Mouse (Mus musculus) lung, embryonic 15.5 days (tissue): ENCODE measurements around the gene Mrps26. TPM values are rescaled to one million over a fixed set of nuclear protein-coding genes. Genes with fewer than 3 reads are reported as not detected.

ENCODE experiments used
- ATAC-seq: fragments of 200-750 bp; cut with Nextera tagmentation; 2 replicates; pipeline ENCODE4 v1.8.0; 2017; ENCODE audit warnings: moderate number of reproducible peaks, borderline replicate concordance; ENCODE audit not compliant: low FRiP score, low TSS enrichment; ENCODE audit errors: extremely low read depth
- H3K27ac ChIP-seq: fragments of 300-500 bp; sonication (generic); 2 replicates; pipeline ENCODE4 v1.5.1; 2015; ENCODE audit warnings: moderate library complexity, mild to moderate bottlenecking, inconsistent platforms
- H3K27me3 ChIP-seq: fragments of 300-500 bp; sonication (generic); 2 replicates; pipeline ENCODE4 v1.6.1; 2015; ENCODE audit warnings: inconsistent platforms
- H3K36me3 ChIP-seq: fragments of 300-500 bp; sonication (generic); 2 replicates; pipeline ENCODE4 v1.6.1; 2015; ENCODE audit warnings: inconsistent platforms
- H3K4me1 ChIP-seq: fragments of 300-500 bp; sonication (generic); 2 replicates; pipeline ENCODE4 v1.6.1; 2015; ENCODE audit warnings: inconsistent platforms
- H3K4me2 ChIP-seq: fragments of 300-500 bp; sonication (generic); 2 replicates; pipeline ENCODE4 v1.6.1; 2015; ENCODE audit warnings: inconsistent platforms, mild to moderate bottlenecking, moderate library complexity
- H3K4me3 ChIP-seq: fragments of 300-500 bp; sonication (generic); 2 replicates; pipeline ENCODE4 v1.5.1; 2015; ENCODE audit warnings: mild to moderate bottlenecking, inconsistent platforms
- H3K9ac ChIP-seq: fragments of 300-500 bp; sonication (generic); 2 replicates; pipeline ENCODE4 v1.6.1; 2015; ENCODE audit warnings: inconsistent platforms
- H3K9me3 ChIP-seq: fragments of 300-500 bp; sonication (generic); 2 replicates; pipeline ENCODE4 v1.6.1; 2016; ENCODE audit warnings: inconsistent platforms
- WGBS: fragments of 180-500 bp; shearing (Covaris S2); methylation state at CpG from one replicate; pipeline ENCODE4 v1.1.7; 2015; 5-methylcytosine and 5-hydroxymethylcytosine counted together
- polyA plus RNA-seq: library from polyadenylated mRNA; unstranded; fragments of >200 nt; fragmentation: Nextera tagmentation; extraction: Ambion mirVana; gene quantifications from 2 replicates; pipeline ENCODE4 v1.2.1, GENCODE M21; 2015

Mrps26 gene
- polyA plus RNA-seq, 1 experiment from 2014 or later, result 83.1 TPM

DNA sequence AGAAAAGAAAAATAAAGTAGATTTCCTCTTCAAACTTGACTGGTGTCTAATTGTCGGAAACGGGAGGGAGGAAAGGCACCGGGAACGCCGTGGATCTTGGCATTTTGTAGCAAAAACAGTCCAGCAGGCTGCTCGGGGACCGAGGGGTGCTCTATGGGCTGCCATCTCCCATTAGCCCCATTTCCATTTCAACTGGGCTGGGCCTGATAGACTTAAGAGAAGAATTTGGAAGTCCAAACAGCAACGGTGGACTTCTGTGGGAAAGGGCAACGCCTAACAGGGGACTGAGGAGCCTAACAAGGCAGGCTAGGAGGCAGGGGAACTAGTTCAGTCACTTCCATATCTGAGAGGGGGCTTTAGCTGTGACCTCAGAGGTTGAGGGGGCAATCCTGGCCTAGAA is 13.5 kb downstream of the Mrps26 start:
- no peak overlapping the region for H3K27ac ChIP-seq
- H3K4me1 ChIP-seq, result peaks cover 20% of the 10 kb centered on the region
- H3K4me2 ChIP-seq, result peak overlapping the region; percentile 54
- no peaks in the 10 kb centered on the region for H3K36me3 ChIP-seq
- peak overlapping the region; percentile 26 for H3K4me3 ChIP-seq
- 4% methylated on average over 9 of the region's 9 CpGs for WGBS
- no peaks in the 10 kb centered on the region for H3K9me3 ChIP-seq
- no peak overlapping the region for H3K9ac ChIP-seq
- peaks cover 84% of the 10 kb centered on the region for H3K27me3 ChIP-seq
- no peak for ATAC-seq

DNA sequence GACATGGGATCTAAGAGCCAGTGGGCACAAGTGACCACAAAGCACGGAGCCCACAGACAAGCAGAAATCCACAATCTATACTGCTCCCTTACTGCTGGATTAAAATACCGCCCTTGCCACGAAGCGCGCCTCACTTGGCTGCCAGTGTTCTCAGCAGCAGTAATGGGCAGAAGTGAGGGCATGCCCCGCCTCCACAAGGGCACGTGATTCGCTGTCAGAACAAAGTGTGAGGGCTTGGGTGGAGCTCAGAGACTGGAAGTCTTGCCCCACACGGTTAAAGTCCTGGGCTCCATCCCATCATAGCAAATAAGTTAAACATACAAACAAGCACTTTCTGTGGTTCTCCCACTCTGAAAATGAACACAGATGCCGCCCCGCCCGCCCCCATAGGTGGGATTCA is 14.1 kb downstream of the Mrps26 start:
- Histone ChIP-seq H3K4me1 (peaks cover 20% of the 10 kb centered on the region), H3K9ac (no peak overlapping the region), H3K4me3 (peak overlapping the region; percentile 7; the same call in 1 of the 2 replicates), H3K9me3 (no peaks in the 10 kb centered on the region), H3K27me3 (peaks cover 90% of the 10 kb centered on the region), H3K27ac (no peak overlapping the region), H3K4me2 (peak overlapping the region; percentile 26; the same call in 1 of the 2 replicates), H3K36me3 (no peaks in the 10 kb centered on the region)
- 3% methylated on average over 12 of the region's 12 CpGs for WGBS
- peak; percentile 10; the same call in 1 of the 2 replicates for ATAC-seq

DNA sequence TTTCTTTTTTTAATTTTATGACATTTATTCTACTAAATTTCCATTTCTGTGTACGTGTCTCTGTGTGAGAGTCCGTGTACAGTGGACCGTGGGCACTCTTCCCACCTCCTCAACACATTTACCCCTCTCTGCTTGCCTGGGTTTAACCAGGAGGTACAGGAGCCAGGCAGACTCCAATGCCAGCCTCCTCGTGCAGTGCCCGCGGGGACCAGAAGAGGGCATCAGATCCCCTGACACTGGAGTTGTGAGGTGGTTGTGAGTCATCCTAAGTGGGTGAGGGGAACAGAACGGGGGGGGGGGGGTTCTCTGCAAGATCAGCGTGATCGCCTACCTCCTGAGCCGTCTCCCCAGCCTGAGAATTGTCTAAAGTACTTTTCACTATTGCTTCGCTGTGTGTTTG is 14.6 kb downstream of the Mrps26 start:
- Histone ChIP-seq H3K4me3 (no peak overlapping the region), H3K9me3 (no peaks in the 10 kb centered on the region), H3K27ac (no peak overlapping the region), H3K4me2 (no peak overlapping the region), H3K36me3 (no peaks in the 10 kb centered on the region), H3K9ac (no peak overlapping the region), H3K27me3 (peaks cover 92% of the 10 kb centered on the region), H3K4me1 (peaks cover 20% of the 10 kb centered on the region)
- 11% methylated on average over 11 of the region's 11 CpGs for WGBS
- no peak for ATAC-seq

DNA sequence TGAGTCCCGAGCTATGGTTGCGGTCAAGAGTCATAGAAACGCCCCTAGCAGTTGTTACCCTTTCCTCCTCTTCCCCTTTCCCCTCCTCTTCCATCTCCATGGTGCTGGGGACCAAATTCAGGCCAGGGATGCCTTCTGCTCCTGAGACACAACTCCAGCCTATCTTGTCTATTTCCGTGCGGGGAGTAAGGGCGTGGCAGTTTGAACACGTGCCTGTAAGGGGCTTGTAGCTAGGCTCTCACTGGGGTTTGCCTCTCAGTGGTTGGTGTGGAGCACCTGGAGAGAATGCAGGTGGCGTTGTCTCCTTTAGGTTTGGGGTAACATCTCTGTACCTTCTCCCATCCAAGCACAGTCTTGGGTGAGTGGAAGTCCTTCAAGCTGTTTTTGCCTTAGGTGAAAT is 16.2 kb downstream of the Mrps26 start:
- no peaks in the 10 kb centered on the region for H3K36me3 ChIP-seq
- H3K27ac ChIP-seq, result no peak overlapping the region
- no peak overlapping the region for H3K9ac ChIP-seq
- H3K4me3 ChIP-seq, result no peak overlapping the region
- H3K4me1 ChIP-seq, result peaks cover 20% of the 10 kb centered on the region
- peaks cover 86% of the 10 kb centered on the region for H3K27me3 ChIP-seq
- WGBS, result 4% methylated on average over 8 of the region's 8 CpGs
- H3K9me3 ChIP-seq, result no peaks in the 10 kb centered on the region
- H3K4me2 ChIP-seq, result no peak overlapping the region
- ATAC-seq, result no peak

DNA sequence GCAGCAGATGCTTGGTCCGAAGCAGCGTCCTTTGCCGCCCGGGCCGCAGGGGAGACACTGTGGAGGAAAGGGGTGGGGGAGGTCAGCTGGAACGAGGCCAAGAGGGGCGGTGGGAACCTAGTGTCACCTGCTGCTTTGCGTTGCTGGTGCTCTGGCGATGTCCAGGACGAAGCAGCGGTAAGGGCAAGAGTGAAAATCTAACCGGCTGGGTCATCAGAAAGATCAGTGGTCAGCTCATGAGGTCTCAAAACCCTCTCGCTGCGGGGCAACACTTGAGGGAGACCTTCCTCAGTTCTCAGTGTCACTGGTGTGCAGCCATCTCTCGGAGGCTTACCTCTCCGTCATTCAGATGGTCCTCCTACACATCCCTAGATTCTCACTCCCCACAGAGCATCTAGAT is 17.7 kb downstream of the Mrps26 start:
- 2% methylated on average over 16 of the region's 16 CpGs for WGBS
- H3K4me1 ChIP-seq, result peaks cover 20% of the 10 kb centered on the region
- peak overlapping the region; percentile 32 for H3K4me3 ChIP-seq
- no peaks in the 10 kb centered on the region for H3K9me3 ChIP-seq
- no peaks in the 10 kb centered on the region for H3K36me3 ChIP-seq
- no peak overlapping the region for H3K9ac ChIP-seq
- peak overlapping the region; percentile 53 for H3K4me2 ChIP-seq
- no peak overlapping the region for H3K27ac ChIP-seq
- H3K27me3 ChIP-seq, result peaks cover 72% of the 10 kb centered on the region
- ATAC-seq, result no peak

DNA sequence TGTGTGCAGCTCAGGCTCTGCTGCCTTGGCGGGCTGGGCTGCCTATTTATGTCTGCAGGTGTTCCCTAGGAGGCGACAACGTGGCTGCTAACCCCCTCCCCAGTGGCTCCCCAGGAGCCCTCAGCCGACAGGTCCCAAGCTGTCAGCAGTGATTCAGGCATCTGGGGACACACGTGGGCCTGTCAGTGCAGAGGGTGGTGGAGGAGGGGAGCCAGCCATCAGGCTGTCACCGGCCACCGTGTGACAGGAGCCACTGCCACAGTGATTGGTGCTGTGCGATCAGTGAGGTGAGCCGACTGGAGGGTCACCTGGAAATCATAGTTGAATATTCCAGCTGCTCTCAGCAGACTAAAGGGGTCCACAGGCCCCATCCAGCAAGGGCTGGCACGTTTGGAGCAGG is 19.0 kb downstream of the Mrps26 start, which contains the start of gene Avp:
Gene Avp (minus strand): TSS at position 3 of the 400 bp plus-strand sequence.
- Histone ChIP-seq H3K4me3 (no peak within 1 kb of the TSS), H3K4me2 (no peak within 1 kb of the TSS), H3K9me3 (no peaks in the 10 kb centered on the region), H3K27me3 (peaks cover 58% of the 10 kb centered on the region), H3K4me1 (peaks cover 11% of the 10 kb centered on the region), H3K9ac (no peak within 1 kb of the TSS), H3K27ac (no peak within 1 kb of the TSS), H3K36me3 (no peaks in the 10 kb centered on the region)
- ATAC-seq, result no peak
- 30% methylated on average over 10 of the region's 10 CpGs for WGBS

DNA sequence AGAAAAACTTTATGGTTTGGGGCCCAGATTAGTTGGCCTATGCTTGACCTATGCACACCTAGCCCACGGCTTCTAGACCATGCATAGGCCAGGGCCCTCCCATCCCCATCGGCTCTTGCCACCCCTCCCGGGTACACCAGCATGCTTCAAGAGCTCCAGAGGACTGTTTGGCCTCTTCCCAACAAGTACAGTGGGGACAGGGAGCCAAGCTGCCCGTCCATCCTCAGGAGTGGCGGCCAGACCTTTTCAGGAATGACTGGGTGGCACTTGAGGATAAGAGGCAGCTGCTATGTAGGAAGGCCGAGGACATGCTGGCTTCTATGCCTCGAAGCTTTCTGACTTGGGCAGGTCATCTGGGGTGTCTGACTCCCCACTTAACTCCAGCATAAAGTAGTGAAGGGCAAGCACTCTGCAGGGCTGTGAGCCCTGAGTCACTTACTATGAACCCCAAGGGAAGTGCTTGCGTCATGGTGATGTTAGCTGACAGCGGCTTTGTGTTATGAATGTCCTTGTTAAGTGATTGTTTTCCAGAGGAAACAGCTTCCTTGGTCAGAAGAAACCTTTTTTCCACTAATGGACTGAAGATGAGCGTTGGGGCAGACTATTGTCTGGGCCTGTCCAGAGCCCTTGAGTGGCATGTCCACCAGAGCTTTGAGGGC is 20.5 kb downstream of the Mrps26 start:
- Histone ChIP-seq H3K4me2 (no peak overlapping the region), H3K36me3 (no peaks in the 10 kb centered on the region), H3K9ac (no peak overlapping the region), H3K27ac (no peak overlapping the region), H3K9me3 (no peaks in the 10 kb centered on the region), H3K4me1 (peaks cover 8% of the 10 kb centered on the region), H3K27me3 (peaks cover 43% of the 10 kb centered on the region), H3K4me3 (no peak overlapping the region)
- ATAC-seq, result no peak
- 52% methylated on average over 10 of the region's 10 CpGs for WGBS

DNA sequence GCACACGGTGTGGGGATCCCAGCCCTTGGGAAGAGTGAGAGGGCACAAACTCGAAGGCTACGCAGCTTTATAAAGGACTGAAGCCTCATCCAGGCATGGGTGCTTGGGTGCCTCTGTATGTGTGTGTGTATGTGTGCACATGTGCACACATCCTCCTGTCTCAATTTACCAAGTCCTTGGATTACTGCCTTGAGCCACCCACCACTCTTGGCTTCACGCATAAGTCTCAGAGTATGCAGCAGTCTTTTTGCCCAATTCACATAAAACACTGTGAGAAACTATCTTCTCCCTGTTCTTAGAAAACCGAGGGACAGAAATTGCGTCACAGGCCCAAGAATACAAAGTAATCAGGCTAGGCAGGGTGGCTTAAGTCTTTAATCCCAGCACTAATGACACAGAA is 22.5 kb downstream of the Mrps26 start:
- Histone ChIP-seq H3K9me3 (no peaks in the 10 kb centered on the region), H3K4me1 (no peaks in the 10 kb centered on the region; the same call in 1 of the 2 replicates), H3K4me2 (no peak overlapping the region), H3K27ac (no peak overlapping the region), H3K4me3 (no peak overlapping the region), H3K27me3 (peaks cover 23% of the 10 kb centered on the region), H3K9ac (no peak overlapping the region), H3K36me3 (peaks cover 4% of the 10 kb centered on the region; the same call in 1 of the 2 replicates)
- WGBS, result 79% methylated on average over 6 of the region's 6 CpGs
- no peak for ATAC-seq

DNA sequence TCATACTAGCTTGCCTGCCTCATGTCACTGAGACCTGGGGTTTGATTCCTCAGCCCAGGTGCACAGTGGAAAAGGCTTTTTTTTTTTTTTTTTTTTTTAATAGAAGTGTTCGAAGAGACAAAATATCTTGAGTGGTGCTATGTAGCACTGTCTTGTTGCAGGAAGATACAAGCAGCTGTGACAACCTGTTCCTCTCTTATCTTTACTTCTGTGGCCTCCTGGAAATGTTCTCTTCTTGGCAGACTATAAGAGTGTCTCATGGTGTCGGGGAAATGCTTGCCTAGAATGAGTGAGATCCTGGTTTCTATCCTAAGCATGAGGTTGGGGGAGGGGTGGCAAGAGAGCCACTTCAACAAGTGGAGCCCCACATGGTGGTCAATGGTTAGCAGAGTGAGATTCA is 24.8 kb downstream of the Mrps26 start:
- H3K4me3 ChIP-seq, result no peak overlapping the region
- H3K9ac ChIP-seq, result no peak overlapping the region
- ATAC-seq, result no peak
- 72% methylated on average over 2 of the region's 2 CpGs for WGBS
- H3K36me3 ChIP-seq, result peaks cover 10% of the 10 kb centered on the region
- no peaks in the 10 kb centered on the region for H3K27me3 ChIP-seq
- H3K9me3 ChIP-seq, result no peaks in the 10 kb centered on the region
- no peaks in the 10 kb centered on the region for H3K4me1 ChIP-seq
- no peak overlapping the region for H3K27ac ChIP-seq
- H3K4me2 ChIP-seq, result no peak overlapping the region

DNA sequence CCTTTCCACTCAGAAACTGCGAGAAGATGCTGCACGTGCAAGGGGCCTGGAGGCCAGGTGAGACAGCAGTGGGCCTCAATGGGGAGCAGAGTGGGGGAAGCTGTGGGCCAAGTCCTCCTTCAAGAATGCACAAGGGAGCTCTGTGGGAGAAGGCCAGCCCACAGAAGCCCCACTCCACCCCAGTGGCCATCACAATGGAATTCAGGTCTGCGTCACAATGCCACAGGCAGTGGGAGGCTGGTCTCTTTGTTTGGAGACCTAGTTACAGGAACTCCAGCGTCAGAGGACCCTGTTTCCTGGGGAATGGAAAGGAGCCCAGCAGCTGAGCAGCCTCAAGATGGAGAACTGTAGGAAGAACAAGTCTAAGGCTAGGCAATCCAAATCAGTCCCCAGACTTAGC is 25.6 kb downstream of the Mrps26 start:
- H3K9me3 ChIP-seq, result no peaks in the 10 kb centered on the region
- H3K9ac ChIP-seq, result no peak overlapping the region
- 88% methylated on average over 4 of the region's 4 CpGs for WGBS
- no peak overlapping the region for H3K4me2 ChIP-seq
- no peaks in the 10 kb centered on the region for H3K27me3 ChIP-seq
- ATAC-seq, result no peak
- no peak overlapping the region for H3K4me3 ChIP-seq
- no peaks in the 10 kb centered on the region for H3K4me1 ChIP-seq
- H3K27ac ChIP-seq, result no peak overlapping the region
- H3K36me3 ChIP-seq, result peaks cover 10% of the 10 kb centered on the region

DNA sequence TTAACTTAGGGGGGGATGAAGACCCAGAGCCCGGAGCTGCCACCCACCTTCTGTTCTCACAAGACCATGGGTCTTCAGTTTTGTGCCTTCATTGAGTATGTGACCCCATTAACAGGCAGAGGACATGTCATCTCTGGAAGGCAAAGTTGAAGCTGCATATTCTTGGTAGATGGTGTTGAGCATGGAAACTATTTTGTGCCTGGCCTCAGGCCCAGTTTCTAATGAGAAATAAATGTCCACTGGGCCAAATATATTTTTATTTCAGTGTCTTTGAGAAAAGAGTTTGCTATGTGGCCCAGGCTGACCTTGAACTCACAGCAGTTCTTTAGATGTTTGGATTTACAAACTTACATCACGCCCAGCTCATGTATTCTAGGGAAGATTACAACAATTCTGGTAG is 26.2 kb downstream of the Mrps26 start:
- no peaks in the 10 kb centered on the region for H3K4me1 ChIP-seq
- H3K9me3 ChIP-seq, result no peaks in the 10 kb centered on the region
- no peak for ATAC-seq
- H3K4me2 ChIP-seq, result no peak overlapping the region
- peaks cover 10% of the 10 kb centered on the region for H3K36me3 ChIP-seq
- no peak overlapping the region for H3K27ac ChIP-seq
- 81% methylated on average over 2 of the region's 2 CpGs for WGBS
- H3K4me3 ChIP-seq, result no peak overlapping the region
- no peak overlapping the region for H3K9ac ChIP-seq
- no peaks in the 10 kb centered on the region for H3K27me3 ChIP-seq

DNA sequence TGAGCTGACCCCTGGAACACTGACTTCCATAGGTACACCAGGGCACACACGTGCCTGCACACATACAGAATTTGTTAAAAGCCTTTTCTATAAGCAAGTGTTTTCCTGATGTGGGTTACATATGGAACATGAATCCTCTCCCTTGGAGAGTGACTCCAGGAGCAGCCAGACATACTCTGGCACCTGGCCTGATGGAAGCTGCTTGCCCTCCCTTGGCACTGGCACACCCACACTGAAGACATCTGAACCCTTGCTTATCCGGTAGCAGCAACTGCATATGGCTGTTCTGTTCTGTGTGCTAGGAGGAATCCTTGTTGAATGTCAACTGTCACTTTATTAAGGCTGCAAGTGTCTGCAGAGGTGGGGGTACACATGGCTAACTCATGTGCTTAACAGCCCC is 27.5 kb downstream of the Mrps26 start:
- Histone ChIP-seq H3K4me1 (no peaks in the 10 kb centered on the region), H3K4me3 (no peak overlapping the region), H3K9ac (no peak overlapping the region), H3K9me3 (no peaks in the 10 kb centered on the region), H3K27ac (no peak overlapping the region), H3K36me3 (peaks cover 17% of the 10 kb centered on the region), H3K27me3 (no peaks in the 10 kb centered on the region), H3K4me2 (no peak overlapping the region)
- ATAC-seq, result no peak
- 85% methylated on average over 2 of the region's 2 CpGs for WGBS

DNA sequence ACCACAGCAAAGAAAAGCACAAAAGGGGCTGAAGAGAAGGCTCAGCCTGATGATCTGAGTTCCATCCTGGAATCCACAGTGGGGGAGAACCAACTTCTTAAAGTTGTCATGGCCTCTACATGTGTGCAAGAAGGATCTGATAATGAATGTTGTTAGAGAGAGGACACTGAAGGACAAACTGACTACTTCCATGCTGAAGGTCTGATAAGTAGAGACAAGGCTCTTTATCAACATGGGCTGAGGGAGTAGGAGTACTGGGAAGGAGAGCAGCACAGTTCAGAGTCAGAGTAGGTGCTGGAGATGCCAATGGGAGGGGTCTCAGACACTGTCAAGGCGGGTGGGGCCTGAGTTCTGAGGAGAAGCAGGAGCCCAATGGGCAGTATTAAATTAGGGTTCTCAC is 32.1 kb downstream of the Mrps26 start:
- Histone ChIP-seq H3K4me2 (no peak overlapping the region), H3K4me3 (no peak overlapping the region), H3K9ac (no peak overlapping the region), H3K9me3 (no peaks in the 10 kb centered on the region), H3K27ac (no peak overlapping the region), H3K27me3 (no peaks in the 10 kb centered on the region), H3K36me3 (peaks cover 44% of the 10 kb centered on the region), H3K4me1 (no peaks in the 10 kb centered on the region)
- 89% methylated on average over 1 of the region's 1 CpGs for WGBS
- no peak for ATAC-seq
